Mouse (Mus musculus): ENCODE data around the gene Mtif2. TPM values are rescaled to one million over a fixed set of nuclear protein-coding genes. Genes with fewer than 3 reads are reported as not detected.

Mtif2 gene
- polyA plus RNA-seq (2014; fragmentation: Nextera tagmentation; extraction: Ambion mirVana), result 32.8 and 33.0 TPM in 2 replicates

DNA sequence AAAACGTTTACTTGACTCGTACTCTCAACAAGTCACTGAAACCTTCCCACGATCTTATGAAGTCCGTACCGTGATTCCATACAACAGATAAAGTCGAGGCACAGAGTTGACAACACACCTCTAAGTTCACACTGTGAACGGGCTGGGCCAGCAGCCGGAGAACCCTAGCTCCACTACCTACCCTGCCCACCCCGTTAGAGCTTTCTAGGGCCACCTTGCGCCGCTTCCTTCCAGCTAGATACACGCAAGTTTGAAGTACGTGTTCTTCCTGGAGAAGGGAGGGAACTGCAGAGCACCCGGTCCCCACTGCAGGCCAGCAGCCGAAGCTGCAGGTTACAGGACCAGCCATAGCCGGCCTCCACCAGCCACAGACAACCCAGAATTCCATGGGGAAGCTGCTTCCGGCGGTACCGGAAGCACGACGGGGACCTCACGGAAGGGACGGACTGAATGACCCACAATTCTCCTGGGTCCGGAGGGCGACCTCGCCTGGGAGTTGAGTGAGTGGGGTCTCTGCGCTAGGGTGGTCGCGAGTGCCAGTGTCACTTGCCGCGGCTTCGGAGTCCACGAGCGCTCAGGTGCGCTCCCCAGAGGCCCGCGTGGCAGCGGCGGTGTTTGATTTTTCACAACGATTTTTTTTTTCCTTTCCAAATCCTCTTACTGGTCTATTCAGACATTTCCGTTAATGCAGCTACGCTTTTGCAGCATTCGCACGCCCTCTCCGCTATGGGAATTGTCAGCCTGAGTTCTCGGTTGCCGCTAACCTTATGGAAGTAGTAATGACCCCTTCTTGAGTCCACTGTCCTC is at the start of gene Mtif2:
Gene Mtif2, plus strand, starts transcription at position 421 of the 807 bp plus-strand sequence.
- H3K27ac ChIP-seq (replicated peaks; ENCODE audit: low read depth, low read length), result 0 out of 2 replicates have a peak within 1 kb of the TSS, but pooled peaks have one; percentile 5
- H3K9me3 ChIP-seq (replicated peaks; ENCODE audit: control insufficient read depth, low read length), result no peaks in the 10 kb centered on the region
- H3K4me3 ChIP-seq (ENCODE audit: low read depth, low read length), result peak within 1 kb of the TSS; percentile 69
- no peaks in the 10 kb centered on the region for H3K36me3 ChIP-seq (replicated peaks; ENCODE audit: control insufficient read depth, insufficient read depth, low read depth, low read length)
- DNase-seq (ENCODE audit: low spot score), result peak; percentile 89
- H3K4me1 ChIP-seq (ENCODE audit: control insufficient read depth, insufficient read depth, low read length), result no peaks in the 10 kb centered on the region
- no peaks in the 10 kb centered on the region for H3K27me3 ChIP-seq (ENCODE audit: control insufficient read depth, insufficient read depth, low read length)
- H3K4me2 ChIP-seq (ENCODE audit: low read depth, low read length), result peak within 1 kb of the TSS; percentile 43
- 3% methylated on average over 47 of the region's 47 CpGs for WGBS
- peak within 1 kb of the TSS; percentile 86 for H3K9ac ChIP-seq (replicated peaks; ENCODE audit: low read length)
- ATAC-seq (replicated peaks; ENCODE audit: insufficient number of reproducible peaks, low FRiP score, low TSS enrichment, low read depth), result peak; percentile 90

DNA sequence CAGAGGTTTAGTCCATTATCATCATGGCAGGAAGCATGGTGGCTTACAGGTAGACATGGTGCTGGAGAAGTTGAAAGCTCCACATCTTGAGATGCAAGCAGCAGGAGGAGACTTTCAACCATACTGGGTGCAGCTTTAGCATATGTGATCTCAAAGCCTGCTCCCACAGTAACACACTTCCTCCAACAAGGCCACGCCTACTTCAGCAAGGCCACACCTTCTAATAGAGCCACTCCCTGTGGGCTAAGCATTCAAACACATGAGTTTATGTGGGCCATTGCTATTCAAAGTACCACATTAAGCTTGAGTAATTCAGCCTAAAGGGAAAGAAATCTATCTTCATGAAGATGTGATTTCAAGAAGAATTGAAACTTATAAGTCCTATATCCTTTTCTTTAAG is 33.1 kb upstream of the Mtif2 start:
- no peak for ATAC-seq (replicated peaks; ENCODE audit: insufficient number of reproducible peaks, low FRiP score, low TSS enrichment, low read depth)
- H3K4me2 ChIP-seq (ENCODE audit: low read depth, low read length), result no peak overlapping the region
- H3K9ac ChIP-seq (replicated peaks; ENCODE audit: low read length), result no peak overlapping the region
- DNase-seq (ENCODE audit: low spot score), result no peak
- no peaks in the 10 kb centered on the region for H3K9me3 ChIP-seq (replicated peaks; ENCODE audit: control insufficient read depth, low read length)
- H3K4me1 ChIP-seq (ENCODE audit: control insufficient read depth, insufficient read depth, low read length), result no peaks in the 10 kb centered on the region
- H3K27me3 ChIP-seq (ENCODE audit: control insufficient read depth, insufficient read depth, low read length), result no peaks in the 10 kb centered on the region
- WGBS, result 84% methylated on average over 1 of the region's 1 CpGs
- no peak overlapping the region for H3K4me3 ChIP-seq (ENCODE audit: low read depth, low read length)
- no peaks in the 10 kb centered on the region for H3K36me3 ChIP-seq (replicated peaks; ENCODE audit: control insufficient read depth, insufficient read depth, low read depth, low read length)
- no peak overlapping the region for H3K27ac ChIP-seq (replicated peaks; ENCODE audit: low read depth, low read length)

DNA sequence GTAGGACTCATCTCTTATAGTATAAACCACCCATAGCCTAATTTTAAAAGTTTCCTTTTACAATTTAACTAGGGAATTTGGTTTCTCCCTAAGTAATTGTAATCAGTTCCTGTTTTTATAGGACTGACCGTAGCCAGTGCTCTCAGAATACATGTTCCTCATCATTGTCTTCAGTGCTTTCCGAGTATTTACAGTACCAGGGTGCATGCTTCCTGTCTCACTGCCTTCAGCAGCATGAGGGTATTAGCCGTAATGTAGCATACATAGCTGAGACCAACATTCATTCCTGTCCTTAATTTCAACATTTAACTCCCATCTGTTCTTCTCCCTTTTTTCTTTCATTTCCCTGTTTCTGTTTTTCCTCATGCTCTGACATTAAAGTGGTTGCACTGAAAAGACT is 29.2 kb upstream of the Mtif2 start:
- no peaks in the 10 kb centered on the region; the same call in 1 of the 2 replicates for H3K36me3 ChIP-seq (replicated peaks; ENCODE audit: control insufficient read depth, insufficient read depth, low read depth, low read length)

DNA sequence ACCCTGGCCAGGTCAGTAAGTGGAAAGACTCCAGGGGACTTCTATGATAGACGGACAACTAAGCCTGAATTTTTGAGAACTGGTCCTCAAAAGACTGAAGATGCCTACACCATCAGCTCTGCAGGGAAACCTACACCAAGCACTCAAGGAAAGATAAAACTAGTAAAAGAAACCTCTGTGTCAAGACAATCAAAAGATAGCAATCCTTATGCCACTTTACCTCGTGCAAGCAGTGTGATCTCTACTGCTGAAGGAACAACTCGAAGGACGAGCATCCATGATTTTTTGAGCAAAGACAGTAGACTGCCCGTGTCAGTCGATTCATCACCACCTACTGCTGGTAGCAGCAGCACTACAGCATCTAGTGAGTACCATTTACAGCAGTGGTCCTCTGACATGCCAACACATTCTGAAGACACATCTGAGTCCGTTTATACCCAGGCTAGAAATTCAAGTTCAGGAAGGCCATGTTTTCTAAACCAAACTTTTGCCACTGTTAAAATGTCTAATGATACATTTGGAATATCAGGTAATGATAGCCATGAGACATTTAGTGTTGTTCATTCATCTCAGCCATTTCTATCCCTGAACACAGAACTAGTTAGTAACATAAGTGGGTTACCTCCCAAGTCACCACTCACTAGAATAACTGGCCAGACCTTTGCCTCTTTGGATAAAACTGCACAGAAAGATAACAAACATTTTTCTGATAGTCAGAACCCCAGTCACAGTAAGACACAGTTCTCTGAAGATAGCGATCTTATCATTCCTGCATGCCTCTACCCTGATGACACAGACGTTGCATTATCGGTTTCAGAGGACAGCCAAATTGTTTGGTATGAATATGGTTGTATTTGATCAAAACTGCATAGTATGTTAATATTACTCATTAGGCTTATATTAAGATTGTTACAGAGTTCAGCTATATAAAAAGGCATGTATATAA is 22.0 kb upstream of the Mtif2 start:
- Histone ChIP-seq H3K9ac (replicated peaks; ENCODE audit: low read length) (no peak overlapping the region), H3K4me2 (ENCODE audit: low read depth, low read length) (no peak overlapping the region), H3K36me3 (replicated peaks; ENCODE audit: control insufficient read depth, insufficient read depth, low read depth, low read length) (no peaks in the 10 kb centered on the region; the same call in 1 of the 2 replicates), H3K4me3 (ENCODE audit: low read depth, low read length) (no peak overlapping the region), H3K4me1 (ENCODE audit: control insufficient read depth, insufficient read depth, low read length) (no peaks in the 10 kb centered on the region), H3K27me3 (ENCODE audit: control insufficient read depth, insufficient read depth, low read length) (no peaks in the 10 kb centered on the region), H3K9me3 (replicated peaks; ENCODE audit: control insufficient read depth, low read length) (no peaks in the 10 kb centered on the region), H3K27ac (replicated peaks; ENCODE audit: low read depth, low read length) (no peak overlapping the region)
- WGBS, result 91% methylated on average over 10 of the region's 10 CpGs
- ATAC-seq (replicated peaks; ENCODE audit: insufficient number of reproducible peaks, low FRiP score, low TSS enrichment, low read depth), result no peak
- DNase-seq (ENCODE audit: low spot score), result no peak

More for the DNA sequence above, 29.2 kb upstream of the Mtif2 start:
- no peaks in the 10 kb centered on the region for H3K9me3 ChIP-seq (replicated peaks; ENCODE audit: control insufficient read depth, low read length)
- no peak overlapping the region for H3K9ac ChIP-seq (replicated peaks; ENCODE audit: low read length)
- ATAC-seq (replicated peaks; ENCODE audit: insufficient number of reproducible peaks, low FRiP score, low TSS enrichment, low read depth) (no peak), DNase-seq (ENCODE audit: low spot score) (no peak)
- H3K4me1 ChIP-seq (ENCODE audit: control insufficient read depth, insufficient read depth, low read length), result no peaks in the 10 kb centered on the region
- H3K4me3 ChIP-seq (ENCODE audit: low read depth, low read length), result no peak overlapping the region
- 84% methylated on average over 3 of the region's 3 CpGs for WGBS
- no peak overlapping the region for H3K27ac ChIP-seq (replicated peaks; ENCODE audit: low read depth, low read length)
- no peak overlapping the region for H3K4me2 ChIP-seq (ENCODE audit: low read depth, low read length)
- no peaks in the 10 kb centered on the region for H3K27me3 ChIP-seq (ENCODE audit: control insufficient read depth, insufficient read depth, low read length)

DNA sequence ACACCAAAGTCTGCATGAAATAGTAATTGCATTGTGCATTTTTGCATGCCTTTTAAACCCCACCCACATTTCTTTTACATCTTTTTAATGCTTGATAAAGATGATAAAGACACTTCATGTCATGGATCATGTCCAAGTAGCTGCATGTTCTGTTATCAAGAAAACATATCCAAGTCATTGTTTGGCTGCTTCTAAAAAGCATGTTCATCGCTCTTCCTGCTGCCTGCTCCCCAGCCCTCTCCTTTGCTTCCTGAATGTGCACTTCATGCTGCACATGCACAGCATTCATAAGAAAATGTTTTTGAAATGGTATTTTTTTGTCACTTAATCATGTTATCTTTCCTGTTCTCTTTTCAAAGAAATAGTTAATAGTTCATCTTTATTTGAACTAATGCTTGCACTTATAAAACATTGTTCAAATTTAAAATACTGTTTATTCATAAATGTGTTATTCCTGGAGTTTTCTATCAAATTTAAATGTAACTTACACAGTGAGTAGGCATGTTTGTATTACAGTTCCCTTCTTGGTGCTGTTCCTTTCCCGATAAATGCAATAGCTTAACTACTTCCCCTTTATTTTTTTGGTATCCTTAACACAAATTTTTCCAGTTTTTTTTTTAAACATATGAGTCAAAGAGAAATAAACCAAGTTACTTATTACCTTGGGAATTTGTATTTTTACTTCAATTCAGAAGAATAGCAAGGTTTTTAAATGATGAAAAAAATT is 21.1 kb upstream of the Mtif2 start:
- Histone ChIP-seq H3K4me2 (ENCODE audit: low read depth, low read length) (no peak overlapping the region), H3K36me3 (replicated peaks; ENCODE audit: control insufficient read depth, insufficient read depth, low read depth, low read length) (no peaks in the 10 kb centered on the region; the same call in 1 of the 2 replicates), H3K4me3 (ENCODE audit: low read depth, low read length) (no peak overlapping the region), H3K27ac (replicated peaks; ENCODE audit: low read depth, low read length) (no peak overlapping the region), H3K9me3 (replicated peaks; ENCODE audit: control insufficient read depth, low read length) (no peaks in the 10 kb centered on the region), H3K9ac (replicated peaks; ENCODE audit: low read length) (no peak overlapping the region), H3K4me1 (ENCODE audit: control insufficient read depth, insufficient read depth, low read length) (no peaks in the 10 kb centered on the region), H3K27me3 (ENCODE audit: control insufficient read depth, insufficient read depth, low read length) (no peaks in the 10 kb centered on the region)
- 95% methylated on average over 2 of the region's 2 CpGs for WGBS
- no peak for DNase-seq (ENCODE audit: low spot score)
- ATAC-seq (replicated peaks; ENCODE audit: insufficient number of reproducible peaks, low FRiP score, low TSS enrichment, low read depth), result no peak

DNA sequence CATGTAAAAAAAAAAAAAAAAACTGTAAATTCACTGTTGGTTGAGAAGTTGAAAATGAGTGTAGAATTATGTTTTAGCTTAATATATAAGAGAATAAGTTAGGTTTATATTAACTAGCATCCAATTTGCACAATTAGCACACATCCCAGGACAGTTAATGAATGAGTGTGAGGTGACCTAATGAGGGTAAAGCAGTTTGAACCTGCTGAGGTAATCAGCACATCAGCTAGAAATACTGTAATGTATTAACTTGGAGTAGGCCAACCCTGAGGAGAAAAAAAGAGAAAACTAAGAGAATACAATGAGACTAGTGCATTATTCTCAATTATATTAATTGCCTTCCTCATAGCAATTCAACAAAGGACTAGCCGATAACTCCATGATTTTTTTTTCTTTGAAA is 16.8 kb upstream of the Mtif2 start:
- H3K4me3 ChIP-seq (ENCODE audit: low read depth, low read length), result no peak overlapping the region
- H3K4me2 ChIP-seq (ENCODE audit: low read depth, low read length), result no peak overlapping the region
- DNase-seq (ENCODE audit: low spot score) (no peak), ATAC-seq (replicated peaks; ENCODE audit: insufficient number of reproducible peaks, low FRiP score, low TSS enrichment, low read depth) (no peak)
- WGBS, result 89% methylated on average over 1 of the region's 1 CpGs
- H3K27ac ChIP-seq (replicated peaks; ENCODE audit: low read depth, low read length), result no peak overlapping the region
- H3K4me1 ChIP-seq (ENCODE audit: control insufficient read depth, insufficient read depth, low read length), result no peaks in the 10 kb centered on the region
- no peaks in the 10 kb centered on the region for H3K9me3 ChIP-seq (replicated peaks; ENCODE audit: control insufficient read depth, low read length)
- no peak overlapping the region for H3K9ac ChIP-seq (replicated peaks; ENCODE audit: low read length)
- no peaks in the 10 kb centered on the region for H3K27me3 ChIP-seq (ENCODE audit: control insufficient read depth, insufficient read depth, low read length)
- H3K36me3 ChIP-seq (replicated peaks; ENCODE audit: control insufficient read depth, insufficient read depth, low read depth, low read length), result no peaks in the 10 kb centered on the region; the same call in 1 of the 2 replicates

DNA sequence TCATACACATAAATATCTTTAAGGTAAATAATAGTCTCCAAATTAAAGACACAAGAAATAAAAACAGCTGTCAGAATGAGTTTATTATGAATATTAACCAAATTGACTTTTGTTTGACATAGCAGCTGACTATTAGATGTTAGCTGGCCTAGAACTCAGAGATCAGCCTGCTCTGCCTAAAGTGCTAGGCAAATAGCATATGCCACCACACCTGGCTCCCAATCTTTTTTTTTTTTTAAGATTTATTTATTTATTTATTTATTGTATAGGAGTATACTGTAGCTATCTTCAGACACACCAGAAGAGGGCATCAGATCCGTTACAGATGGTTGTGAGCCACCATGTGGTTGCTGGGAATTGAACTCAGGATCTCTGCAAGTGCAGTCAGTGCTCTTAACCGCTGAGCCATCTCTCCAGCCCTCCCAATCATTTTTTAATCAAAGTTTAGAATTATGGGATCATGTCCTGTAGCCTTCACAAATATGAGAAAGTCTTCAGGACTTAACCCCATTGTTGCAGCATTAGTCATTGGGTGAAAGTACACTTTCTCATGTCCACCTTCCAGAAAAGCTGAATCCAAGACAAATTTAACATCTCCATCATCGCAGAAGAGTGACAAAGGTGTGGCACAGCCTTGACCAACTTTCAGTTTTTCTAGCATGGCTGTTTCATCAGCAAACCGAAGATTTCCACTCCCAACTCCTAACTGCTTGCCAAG is 13.2 kb upstream of the Mtif2 start:
- H3K4me1 ChIP-seq (ENCODE audit: control insufficient read depth, insufficient read depth, low read length), result no peaks in the 10 kb centered on the region
- H3K36me3 ChIP-seq (replicated peaks; ENCODE audit: control insufficient read depth, insufficient read depth, low read depth, low read length), result no peaks in the 10 kb centered on the region; the same call in 1 of the 2 replicates
- no peak overlapping the region for H3K27ac ChIP-seq (replicated peaks; ENCODE audit: low read depth, low read length)
- H3K27me3 ChIP-seq (ENCODE audit: control insufficient read depth, insufficient read depth, low read length), result no peaks in the 10 kb centered on the region
- no peak overlapping the region for H3K4me2 ChIP-seq (ENCODE audit: low read depth, low read length)
- ATAC-seq (replicated peaks; ENCODE audit: insufficient number of reproducible peaks, low FRiP score, low TSS enrichment, low read depth) (no peak), DNase-seq (ENCODE audit: low spot score) (no peak)
- H3K4me3 ChIP-seq (ENCODE audit: low read depth, low read length), result no peak overlapping the region
- no peak overlapping the region for H3K9ac ChIP-seq (replicated peaks; ENCODE audit: low read length)
- H3K9me3 ChIP-seq (replicated peaks; ENCODE audit: control insufficient read depth, low read length), result no peaks in the 10 kb centered on the region
- WGBS, result 95% methylated on average over 4 of the region's 4 CpGs

Data from embryonic facial prominence, embryonic 11.5 days (tissue).